Mouse (Mus musculus) mouse embryonic stem cell (cell line): ENCODE data around the gene Eif2ak3.

Experiments used
- in situ Hi-C, 2 experiments: fragments of 300-500 bp; cut with MboI; formaldehyde crosslinking; loops; 1 replicate in 1 of 2; 3 replicates in 1 of 2; pipeline ENCODE4 v1.14.3; 2019 to 2020; ENCODE audit warnings: low sequenced_read_pairs in 2 of 2, low pct_unique_long_range_greater_than_20kb in 1 of 2, mixed read lengths in 1 of 2; ENCODE audit not compliant: unreplicated experiment in 1 of 2

Eif2ak3 gene

GRCm38 (mm10) chr6:70872128-70872527 lies 27.8 kb downstream of the Eif2ak3 start:
- in situ Hi-C loops = no loop called here

DNA sequence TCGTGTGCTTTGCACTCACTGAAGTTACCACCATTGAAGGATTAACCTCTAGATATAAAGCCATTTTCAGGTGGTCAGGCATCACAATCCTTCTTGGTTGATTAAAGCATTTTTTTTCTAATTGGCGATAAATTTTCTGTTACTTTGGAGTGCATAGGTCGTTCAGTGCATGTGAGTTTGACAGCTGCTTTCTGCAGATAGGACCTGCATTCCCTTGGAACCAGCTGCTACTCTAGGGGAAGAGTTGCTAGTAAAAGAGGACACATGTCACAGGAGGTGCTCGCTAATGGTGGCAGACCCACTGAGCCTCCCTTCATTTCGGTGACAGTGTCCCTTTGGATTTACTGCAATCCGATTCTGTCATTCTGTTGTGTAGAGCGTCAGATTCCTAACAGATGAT lies 28.3 kb downstream of the Eif2ak3 start:
- in situ Hi-C loops = no loop called here

GRCm38 (mm10) chr6:70874035-70874775 lies 29.9 kb downstream of the Eif2ak3 start:
- in situ Hi-C loops = no loop called here

DNA sequence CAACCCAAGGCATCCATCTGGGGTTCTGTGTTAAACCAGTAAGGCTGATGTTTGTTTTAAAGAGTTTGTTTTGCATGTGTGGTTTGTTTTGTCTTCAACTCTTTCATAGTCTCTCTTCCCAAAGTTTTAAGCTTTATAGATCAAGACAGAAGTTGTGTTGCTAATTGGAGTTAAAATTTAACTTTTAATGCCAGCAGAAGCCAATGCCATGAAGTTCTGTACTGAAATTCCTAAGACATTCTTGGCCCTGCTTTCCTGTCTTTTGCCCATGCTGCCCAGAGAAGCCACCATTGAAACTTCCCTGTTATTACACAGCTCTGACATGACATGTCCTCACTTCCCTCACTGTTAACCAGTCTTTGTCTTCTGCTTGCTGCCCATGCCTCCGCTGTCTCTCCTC lies 30.7 kb downstream of the Eif2ak3 start:
- in situ Hi-C loops = loop anchor here in 1 of 2 experiments (5.0 kb wide), 1 partner anchor 58 kb away; no protein-coding TSS in a partner anchor

- in situ Hi-C loops = loop anchor here in 1 of 2 experiments (5.0 kb wide), 1 partner anchor 79 kb away; no protein-coding TSS in a partner anchor
These were observed 36.5 kb downstream of the Eif2ak3 start for GRCm38 (mm10) chr6:70880714-70881304.

- in situ Hi-C loops = no loop called here
These were observed 43.7 kb downstream of the Eif2ak3 start for GRCm38 (mm10) chr6:70887993-70888392.

GRCm38 (mm10) chr6:70898166-70898565 lies 53.9 kb downstream of the Eif2ak3 start:
- in situ Hi-C loops = no loop called here

GRCm38 (mm10) chr6:70899594-70900003 lies 55.3 kb downstream of the Eif2ak3 start:
- in situ Hi-C loops = no loop called here

- in situ Hi-C loops = no loop called here
These were observed 59.4 kb downstream of the Eif2ak3 start for GRCm38 (mm10) chr6:70903689-70904088.

DNA sequence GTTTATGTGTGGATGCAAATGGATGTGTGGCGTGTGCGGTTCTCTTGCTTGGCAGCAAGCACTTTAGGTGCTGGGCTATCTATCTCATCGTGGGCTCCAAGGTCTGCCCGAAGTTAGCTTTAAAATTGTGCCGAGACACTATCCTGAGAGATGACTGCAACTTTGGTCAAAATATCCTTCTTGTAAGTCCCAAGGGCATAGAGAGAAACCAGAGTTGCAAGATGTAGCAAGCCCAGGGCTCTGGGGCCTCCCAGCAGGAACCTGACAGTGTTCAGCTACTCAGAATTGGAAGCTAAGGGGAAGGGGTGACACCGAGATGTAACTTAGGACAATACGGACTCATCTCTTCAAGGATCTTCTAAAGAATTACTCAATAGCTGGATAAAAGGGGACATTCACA lies 65.3 kb downstream of the Eif2ak3 start:
- in situ Hi-C loops = no loop called here

GRCm38 (mm10) chr6:70910285-70910684 lies 66.0 kb downstream of the Eif2ak3 start:
- in situ Hi-C loops = no loop called here

- in situ Hi-C loops = no loop called here
These were observed 67.5 kb downstream of the Eif2ak3 start for GRCm38 (mm10) chr6:70911668-70912395.

GRCm38 (mm10) chr6:70912396-70912765 lies 68.1 kb downstream of the Eif2ak3 start:
- in situ Hi-C loops = no loop called here

- in situ Hi-C loops = no loop called here
These were observed 74.5 kb downstream of the Eif2ak3 start, which contains the start of gene Tex37 for GRCm38 (mm10) chr6:70918827-70919226. Gene Tex37 (minus strand): TSS chr6:70918927.

- in situ Hi-C loops = no loop called here
These were observed 77.2 kb downstream of the Eif2ak3 start for GRCm38 (mm10) chr6:70921274-70922074.

GRCm38 (mm10) chr6:70931801-70932200 lies 87.5 kb downstream of the Eif2ak3 start:
- in situ Hi-C loops = no loop called here

- in situ Hi-C loops = no loop called here
These were observed 109.0 kb downstream of the Eif2ak3 start for GRCm38 (mm10) chr6:70953274-70953673.

- in situ Hi-C loops = no loop called here
These were observed 109.7 kb downstream of the Eif2ak3 start for GRCm38 (mm10) chr6:70954040-70954439.
